Mouse (Mus musculus) hindbrain, embryonic 13.5 days (tissue): ENCODE measurements around the gene Eps15. TPM values are rescaled to one million over a fixed set of nuclear protein-coding genes. Genes with fewer than 3 reads are reported as not detected.

Source experiments
- ATAC-seq: fragments of 200-750 bp; cut with Nextera tagmentation; 2 replicates; pipeline ENCODE4 v1.8.0; 2017; ENCODE audit warnings: moderate TSS enrichment; ENCODE audit not compliant: low FRiP score
- H3K27ac ChIP-seq: fragments of 300-500 bp; sonication (generic); 2 replicates; pipeline ENCODE4 v1.5.1; 2015; ENCODE audit warnings: inconsistent platforms, mild to moderate bottlenecking, moderate library complexity
- H3K27me3 ChIP-seq: fragments of 300-500 bp; sonication (generic); 2 replicates; pipeline ENCODE4 v1.6.1; 2015; ENCODE audit warnings: mild to moderate bottlenecking, inconsistent platforms
- H3K36me3 ChIP-seq: fragments of 300-500 bp; sonication (generic); 2 replicates; pipeline ENCODE4 v1.6.1; 2015; ENCODE audit warnings: mild to moderate bottlenecking, inconsistent platforms
- H3K4me1 ChIP-seq: fragments of 300-500 bp; sonication (generic); replicated peaks from 2 replicates; pipeline ENCODE4 v1.6.1; 2015; ENCODE audit warnings: inconsistent platforms
- H3K4me2 ChIP-seq: fragments of 300-500 bp; sonication (generic); 2 replicates; pipeline ENCODE4 v1.6.1; 2015; ENCODE audit warnings: inconsistent platforms, mild to moderate bottlenecking, moderate library complexity
- H3K4me3 ChIP-seq: fragments of 300-500 bp; sonication (generic); 2 replicates; pipeline ENCODE4 v1.5.1; 2015; ENCODE audit warnings: mild to moderate bottlenecking, inconsistent platforms
- H3K9ac ChIP-seq: fragments of 300-500 bp; sonication (generic); 2 replicates; pipeline ENCODE4 v1.6.1; 2015; ENCODE audit warnings: mild to moderate bottlenecking, inconsistent platforms
- H3K9me3 ChIP-seq: fragments of 300-500 bp; sonication (generic); 2 replicates; pipeline ENCODE4 v1.6.1; 2016; ENCODE audit warnings: inconsistent platforms
- WGBS: fragments of 180-500 bp; shearing (Covaris S2); methylation state at CpG from one replicate; pipeline ENCODE4 v1.1.7; 2015; 5-methylcytosine and 5-hydroxymethylcytosine counted together
- polyA plus RNA-seq: library from polyadenylated mRNA; unstranded; fragments of >200 nt; fragmentation: Nextera tagmentation; extraction: Ambion mirVana; gene quantifications from 2 replicates; pipeline ENCODE4 v1.2.1, GENCODE M21; 2015

The Eps15 gene
- polyA plus RNA-seq, 1 experiment from 2014 or later, result 68.8 TPM

- no peaks in the 10 kb centered on the region for H3K9me3 ChIP-seq
- peak overlapping the region; percentile 80 for H3K4me2 ChIP-seq
- peak overlapping the region; percentile 80 for H3K9ac ChIP-seq
- ATAC-seq, result peak; percentile 89
- H3K4me3 ChIP-seq, result peak overlapping the region; percentile 83
- peak overlapping the region; percentile 76 for H3K27ac ChIP-seq
- H3K27me3 ChIP-seq, result 0 out of 2 replicates have a peak, but pooled peaks cover 2% of the 10 kb centered on the region
- under 1% methylated on average over 66 of the region's 85 CpGs for WGBS
- no peaks in the 10 kb centered on the region for H3K36me3 ChIP-seq
- H3K4me1 ChIP-seq, result peaks cover 14% of the 10 kb centered on the region
Measured at GRCm38 (mm10) chr4:109280459-109281160, 542 bp downstream of the Eps15 start.

- Histone ChIP-seq H3K4me3 (peak overlapping the region; percentile 83), H3K4me2 (peak overlapping the region; percentile 80), H3K4me1 (peaks cover 14% of the 10 kb centered on the region), H3K9me3 (no peaks in the 10 kb centered on the region), H3K36me3 (no peaks in the 10 kb centered on the region), H3K9ac (peak overlapping the region; percentile 80), H3K27ac (no peak overlapping the region), H3K27me3 (0 out of 2 replicates have a peak, but pooled peaks cover 2% of the 10 kb centered on the region)
- 6% methylated on average over 4 of the region's 4 CpGs for WGBS
- no peak for ATAC-seq
Measured at GRCm38 (mm10) chr4:109281161-109281560, 1.1 kb downstream of the Eps15 start.

- Histone ChIP-seq H3K27ac (no peak overlapping the region), H3K9ac (no peak overlapping the region), H3K4me3 (peak overlapping the region; percentile 83), H3K36me3 (no peaks in the 10 kb centered on the region), H3K4me1 (peaks cover 14% of the 10 kb centered on the region), H3K27me3 (0 out of 2 replicates have a peak, but pooled peaks cover 2% of the 10 kb centered on the region), H3K4me2 (peak overlapping the region; percentile 80), H3K9me3 (no peaks in the 10 kb centered on the region)
- ATAC-seq, result no peak
- WGBS, result 86% methylated on average over 1 of the region's 1 CpGs
Measured at GRCm38 (mm10) chr4:109281946-109282345, 1.9 kb downstream of the Eps15 start.

GRCm38 (mm10) chr4:109294629-109295028 lies 14.6 kb downstream of the Eps15 start:
- Histone ChIP-seq H3K36me3 (no peaks in the 10 kb centered on the region), H3K4me2 (no peak overlapping the region), H3K9me3 (no peaks in the 10 kb centered on the region), H3K27ac (no peak overlapping the region), H3K4me1 (no peaks in the 10 kb centered on the region), H3K4me3 (no peak overlapping the region), H3K27me3 (no peaks in the 10 kb centered on the region), H3K9ac (no peak overlapping the region)
- no peak for ATAC-seq

GRCm38 (mm10) chr4:109296510-109296909 lies 16.4 kb downstream of the Eps15 start:
- Histone ChIP-seq H3K9me3 (no peaks in the 10 kb centered on the region), H3K27ac (no peak overlapping the region), H3K4me1 (no peaks in the 10 kb centered on the region), H3K4me2 (no peak overlapping the region), H3K4me3 (no peak overlapping the region), H3K27me3 (no peaks in the 10 kb centered on the region), H3K9ac (no peak overlapping the region), H3K36me3 (no peaks in the 10 kb centered on the region)
- WGBS, result 87% methylated on average over 2 of the region's 2 CpGs
- ATAC-seq, result no peak

- Histone ChIP-seq H3K27ac (no peak overlapping the region), H3K4me1 (no peaks in the 10 kb centered on the region), H3K9me3 (no peaks in the 10 kb centered on the region), H3K4me2 (no peak overlapping the region), H3K36me3 (no peaks in the 10 kb centered on the region), H3K27me3 (no peaks in the 10 kb centered on the region), H3K4me3 (no peak overlapping the region), H3K9ac (no peak overlapping the region)
- no peak for ATAC-seq
Measured at GRCm38 (mm10) chr4:109299136-109299535, 19.1 kb downstream of the Eps15 start.

GRCm38 (mm10) chr4:109316941-109317894 lies 37.1 kb downstream of the Eps15 start:
- no peak for ATAC-seq
- no peak overlapping the region for H3K27ac ChIP-seq

GRCm38 (mm10) chr4:109336796-109337195 lies 56.7 kb downstream of the Eps15 start:
- H3K36me3 ChIP-seq, result peaks cover 8% of the 10 kb centered on the region
- WGBS, result 83% methylated on average over 4 of the region's 4 CpGs
- no peak overlapping the region for H3K27ac ChIP-seq
- no peaks in the 10 kb centered on the region; the same call in 1 of the 2 replicates for H3K4me1 ChIP-seq
- H3K4me3 ChIP-seq, result no peak overlapping the region
- no peak overlapping the region for H3K9ac ChIP-seq
- no peak overlapping the region for H3K4me2 ChIP-seq
- no peaks in the 10 kb centered on the region for H3K27me3 ChIP-seq
- no peaks in the 10 kb centered on the region for H3K9me3 ChIP-seq
- no peak for ATAC-seq

More at GRCm38 (mm10) chr4:109316941-109317894, 37.1 kb downstream of the Eps15 start:
- H3K9me3 ChIP-seq, result no peaks in the 10 kb centered on the region
- H3K9ac ChIP-seq, result no peak overlapping the region
- H3K4me3 ChIP-seq, result no peak overlapping the region
- no peaks in the 10 kb centered on the region for H3K27me3 ChIP-seq
- H3K4me2 ChIP-seq, result no peak overlapping the region
- H3K36me3 ChIP-seq, result peaks cover 4% of the 10 kb centered on the region
- H3K4me1 ChIP-seq, result no peaks in the 10 kb centered on the region

GRCm38 (mm10) chr4:109341222-109341621 lies 61.2 kb downstream of the Eps15 start:
- WGBS, result 79% methylated on average over 1 of the region's 1 CpGs
- Histone ChIP-seq H3K9me3 (no peaks in the 10 kb centered on the region), H3K4me1 (peaks cover 3% of the 10 kb centered on the region), H3K27me3 (no peaks in the 10 kb centered on the region), H3K36me3 (no peaks in the 10 kb centered on the region), H3K27ac (no peak overlapping the region), H3K4me3 (no peak overlapping the region), H3K9ac (no peak overlapping the region), H3K4me2 (no peak overlapping the region)
- no peak for ATAC-seq

GRCm38 (mm10) chr4:109342783-109343485 lies 62.9 kb downstream of the Eps15 start:
- Histone ChIP-seq H3K9me3 (no peaks in the 10 kb centered on the region), H3K27me3 (no peaks in the 10 kb centered on the region), H3K4me1 (peaks cover 3% of the 10 kb centered on the region), H3K36me3 (no peaks in the 10 kb centered on the region), H3K4me2 (peak overlapping the region; percentile 40), H3K4me3 (peak overlapping the region; percentile 53), H3K9ac (peak overlapping the region; percentile 75), H3K27ac (peak overlapping the region; percentile 83)
- ATAC-seq, result peak; percentile 92
- 28% methylated on average over 4 of the region's 4 CpGs for WGBS

- Histone ChIP-seq H3K4me1 (peaks cover 3% of the 10 kb centered on the region), H3K27ac (peak overlapping the region; percentile 76), H3K36me3 (no peaks in the 10 kb centered on the region), H3K4me2 (peak overlapping the region; percentile 58), H3K9me3 (no peaks in the 10 kb centered on the region), H3K27me3 (no peaks in the 10 kb centered on the region), H3K9ac (peak overlapping the region; percentile 75), H3K4me3 (peak overlapping the region; percentile 53)
- 44% methylated on average over 5 of the region's 5 CpGs for WGBS
- ATAC-seq, result 0 out of 2 replicates have a peak, but pooled peaks have one; percentile 41
Measured at GRCm38 (mm10) chr4:109343909-109344308, 63.8 kb downstream of the Eps15 start.

GRCm38 (mm10) chr4:109378107-109378506 lies 98.0 kb downstream of the Eps15 start:
- Histone ChIP-seq H3K9me3 (no peaks in the 10 kb centered on the region), H3K27me3 (no peaks in the 10 kb centered on the region), H3K9ac (no peak overlapping the region), H3K4me3 (no peak overlapping the region), H3K4me1 (no peaks in the 10 kb centered on the region), H3K4me2 (no peak overlapping the region), H3K36me3 (peaks cover 77% of the 10 kb centered on the region), H3K27ac (no peak overlapping the region)
- 98% methylated on average over 1 of the region's 1 CpGs for WGBS
- no peak for ATAC-seq
